Comparison of ENCODE assay signal across 9 mouse cellular contexts in the genomic region with DNA sequence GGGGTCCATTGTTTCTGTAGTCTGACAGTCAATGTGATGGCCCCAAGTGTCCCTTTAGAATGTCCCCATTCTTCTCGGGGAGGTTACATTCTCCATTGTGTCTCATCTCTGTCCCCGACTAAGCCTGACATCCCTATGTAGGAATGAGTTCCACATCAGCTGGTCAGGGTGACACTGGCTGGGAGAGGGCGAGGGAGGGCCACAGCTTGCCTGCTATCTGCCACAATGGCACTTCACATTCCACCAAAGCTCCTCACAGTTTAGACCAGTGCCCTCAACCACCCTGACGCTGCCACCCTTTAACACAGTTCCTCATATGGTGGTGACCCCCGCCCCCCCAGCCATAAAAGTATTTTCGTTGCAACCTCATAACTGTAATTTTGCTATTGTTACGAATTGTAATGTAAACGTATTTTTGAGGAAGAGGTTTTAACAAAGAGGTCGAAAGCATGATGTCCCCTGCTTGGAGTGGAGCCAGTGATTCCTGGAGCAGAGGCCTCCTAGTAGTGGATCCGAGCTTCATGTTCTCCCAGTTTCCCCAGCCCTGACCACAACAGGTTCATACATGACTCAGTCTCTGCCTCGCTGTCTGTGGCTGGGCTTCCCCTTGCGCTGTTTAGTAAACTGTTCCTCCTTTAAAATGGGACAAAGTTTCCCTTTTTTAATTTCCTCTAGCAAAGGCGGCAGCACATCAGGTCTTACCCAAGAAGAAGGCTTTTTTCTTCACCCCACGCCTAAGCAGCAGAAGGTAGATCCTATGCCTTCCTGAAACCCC. TPM values are rescaled to one million over a fixed set of nuclear protein-coding genes. Genes with fewer than 3 reads are reported as not detected.
DNase-seq lines count a peak whose midpoint lies in the region; ATAC-seq and TF ChIP-seq lines count a peak whose summit lies in the region.
"Had no signal": no experiment of that assay in that cellular context is flagged by ENCODE, and none has a peak within 500 bp of the region (broad histone marks: within the 10 kb centered on the region; RNA-seq: fewer than 3 reads in every experiment).

No protein-coding gene starts in this region.

- WGBS in kidney, embryonic 15.5 days, result 73% methylated on average over 14 of the region's 14 CpGs

- H3K27me3 ChIP-seq in kidney, embryonic 15.5 days, result no peaks in the 10 kb centered on the region
- H3K27me3 ChIP-seq in testis, adult 2 months (ENCODE audit: control insufficient read depth, insufficient read depth, low read length), result no peaks in the 10 kb centered on the region
- H3K27me3 ChIP-seq in splenic B cell, adult 2 months (ENCODE audit: control insufficient read depth, insufficient read depth, low read length, poor library complexity, severe bottlenecking), result no peaks in the 10 kb centered on the region

- no peak for TF ChIP-seq POLR2A in testis, adult 2 months (IDR thresholded peaks at IDR 0.05; ENCODE audit: control insufficient read depth, low read depth, low read length)

- no peak overlapping the region for H3K9ac ChIP-seq in kidney, embryonic 15.5 days
- H3K9ac ChIP-seq: liver, embryonic 14.5 days had no signal

- H3K9me3 ChIP-seq in kidney, embryonic 15.5 days (replicated peaks), result no peaks in the 10 kb centered on the region

- no peak overlapping the region for H3K4me3 ChIP-seq in kidney, embryonic 15.5 days (replicated peaks)
- no peak overlapping the region for H3K4me3 ChIP-seq in testis, adult 2 months (ENCODE audit: control insufficient read depth, low read depth, low read length)

- no peak for ATAC-seq in kidney, embryonic 15.5 days (replicated peaks; ENCODE audit: low FRiP score)
- ATAC-seq in granulocyte monocyte progenitor cell, adult 5-6 weeks (replicated peaks; ENCODE audit: poor library complexity, severe bottlenecking), result peak; percentile 84

- H3K4me2 ChIP-seq in kidney, embryonic 15.5 days, result no peak overlapping the region

- H3K36me3 ChIP-seq in kidney, embryonic 15.5 days, result no peaks in the 10 kb centered on the region
- no peaks in the 10 kb centered on the region for H3K36me3 ChIP-seq in testis, adult 2 months (ENCODE audit: control insufficient read depth, insufficient read depth, low read length)
- H3K36me3 ChIP-seq in splenic B cell, adult 2 months (ENCODE audit: control insufficient read depth, insufficient read depth, low read length, poor library complexity, severe bottlenecking), result peaks cover 6% of the 10 kb centered on the region

- no peak for TF ChIP-seq CTCF in testis, adult 2 months (IDR thresholded peaks at IDR 0.05; ENCODE audit: control insufficient read depth, insufficient read depth, insufficient replicate concordance, low read depth, low read length)

- DNase-seq in kidney, postnatal 10 days, result no peak
- no peak for DNase-seq in testis, postnatal 10 days (ENCODE audit: low spot score)
- DNase-seq in splenic B cell, adult 2 months (ENCODE audit: low read depth, low spot score), result peak; percentile 42
- no peak for DNase-seq in embryo, embryonic 10.5 days (ENCODE audit: low spot score)
- DNase-seq in ovary, adult 18-20 months (ENCODE audit: low spot score), result no peak

- peaks cover 47% of the 10 kb centered on the region for H3K4me1 ChIP-seq in kidney, embryonic 15.5 days
- peaks cover 4% of the 10 kb centered on the region for H3K4me1 ChIP-seq in testis, adult 2 months (ENCODE audit: control insufficient read depth, insufficient read depth, low read length)

- peak overlapping the region; percentile 37; the same call in 1 of the 2 replicates for H3K27ac ChIP-seq in kidney, embryonic 15.5 days
- H3K27ac ChIP-seq in testis, adult 2 months (ENCODE audit: control insufficient read depth, insufficient read depth, low read depth, low read length), result peak overlapping the region; percentile 79
- H3K27ac ChIP-seq: liver, embryonic 14.5 days had no signal

RNA-seq across cellular contexts. Expression of a gene that starts 47.4 kb away (rescaled TPM):
- 22.6 and 25.5 TPM in 2 replicates for polyA plus RNA-seq in kidney, embryonic 15.5 days (2015; fragmentation: Nextera tagmentation; extraction: Ambion mirVana)
- 3.6 and 4.2 TPM in 2 replicates for polyA plus RNA-seq in testis, adult 2 months (2012; rRNA removed)
- not detected in 2 replicates for total RNA-seq in granulocyte monocyte progenitor cell, adult 5-6 weeks (2014; fragmentation: Nextera tagmentation)
- total RNA-seq in granulocyte monocyte progenitor cell, adult 5-6 weeks (2017), result 0.13 and 1.8 TPM in 2 replicates
